Mouse (Mus musculus): ENCODE data around the gene Zfyve9.
A peak's percentile ranks its signal among the peaks of the same experiment; 100 is the strongest.

The Zfyve9 gene

GRCm38 (mm10) chr4:108619587-108620341 lies 160.8 kb downstream of the Zfyve9 start, which contains the start of gene Cc2d1b:
Cc2d1b (plus strand) TSS chr4:108619940.
- peak; percentile 84 for ATAC-seq (ENCODE audit: insufficient number of reproducible peaks, low FRiP score, low TSS enrichment)

- peak; percentile 17 for ATAC-seq (ENCODE audit: insufficient number of reproducible peaks, low FRiP score, low TSS enrichment)
These were observed 161.4 kb downstream of the Zfyve9 start for GRCm38 (mm10) chr4:108619165-108619564.

GRCm38 (mm10) chr4:108618586-108618985 lies 162.0 kb downstream of the Zfyve9 start:
- ATAC-seq (ENCODE audit: insufficient number of reproducible peaks, low FRiP score, low TSS enrichment), result no peak

GRCm38 (mm10) chr4:108610935-108611334 lies 169.7 kb downstream of the Zfyve9 start:
- no peak for ATAC-seq (ENCODE audit: insufficient number of reproducible peaks, low FRiP score, low TSS enrichment)

GRCm38 (mm10) chr4:108608651-108609050 lies 171.9 kb downstream of the Zfyve9 start:
- ATAC-seq (ENCODE audit: insufficient number of reproducible peaks, low FRiP score, low TSS enrichment), result no peak

- no peak for ATAC-seq (ENCODE audit: insufficient number of reproducible peaks, low FRiP score, low TSS enrichment)
These were observed 178.7 kb downstream of the Zfyve9 start for GRCm38 (mm10) chr4:108601870-108602269.

GRCm38 (mm10) chr4:108598306-108598705 lies 182.3 kb downstream of the Zfyve9 start:
- no peak for ATAC-seq (ENCODE audit: insufficient number of reproducible peaks, low FRiP score, low TSS enrichment)

- ATAC-seq (ENCODE audit: insufficient number of reproducible peaks, low FRiP score, low TSS enrichment), result no peak
These were observed 184.8 kb downstream of the Zfyve9 start for GRCm38 (mm10) chr4:108595785-108596184.

- ATAC-seq (ENCODE audit: insufficient number of reproducible peaks, low FRiP score, low TSS enrichment), result no peak
These were observed 187.2 kb downstream of the Zfyve9 start for GRCm38 (mm10) chr4:108593376-108593775.

All from cerebellum, adult (tissue).